Mouse (Mus musculus): ENCODE measurements around the gene Pxn. TPM values are rescaled to one million over a fixed set of nuclear protein-coding genes. Genes with fewer than 3 reads are reported as not detected.

Gene Pxn
- total and polyA plus RNA-seq, 2 experiments from 2014 or later: 19.9 to 66.6 TPM

DNA sequence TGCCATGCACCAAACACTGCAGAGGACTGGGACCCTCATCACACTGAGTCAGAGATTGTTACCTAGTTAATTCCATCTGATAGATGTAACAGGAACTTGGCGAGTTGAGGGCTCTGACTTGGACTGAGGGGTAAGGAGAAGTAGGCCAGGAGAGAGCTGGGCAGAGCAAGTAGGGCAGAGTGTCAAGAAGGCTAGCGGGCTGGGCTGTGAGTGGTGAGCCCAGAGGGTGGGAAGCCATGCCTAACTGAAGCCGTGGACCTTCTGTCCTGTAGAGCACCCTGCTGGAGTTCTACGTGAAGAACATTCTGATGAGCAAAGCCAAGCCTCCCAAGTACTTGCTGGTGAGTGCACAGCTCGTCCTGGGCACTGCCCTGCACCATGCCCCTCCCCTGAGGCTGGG is 72.9 kb downstream of the Pxn start:
- no peak for TF ChIP-seq CTCF (IDR thresholded peaks at IDR 0.05; ENCODE audit: low read depth)
- no peak overlapping the region for H3K4me2 ChIP-seq (ENCODE audit: low read depth, low read length)
- H3K9ac ChIP-seq (replicated peaks; ENCODE audit: low read depth, low read length): no peak overlapping the region
- H3K9me3 ChIP-seq (replicated peaks; ENCODE audit: control insufficient read depth, low read length): peaks cover 9% of the 10 kb centered on the region
- WGBS: 75% methylated on average over 5 of the region's 5 CpGs
- ATAC-seq (ENCODE audit: insufficient read depth, low read depth) (no peak), DNase-seq (ENCODE audit: low spot score) (no peak)
- H3K4me1 ChIP-seq (ENCODE audit: control insufficient read depth, insufficient read depth): 0 out of 2 replicates have a peak, but pooled peaks cover 6% of the 10 kb centered on the region
- H3K36me3 ChIP-seq (replicated peaks; ENCODE audit: control insufficient read depth, insufficient read depth, low read length): peaks cover 88% of the 10 kb centered on the region
- no peaks in the 10 kb centered on the region for H3K27me3 ChIP-seq (ENCODE audit: control insufficient read depth, insufficient read depth, low read length)
- no peak overlapping the region for H3K4me3 ChIP-seq (ENCODE audit: low read depth, low read length)
- H3K27ac ChIP-seq (ENCODE audit: low read depth): no peak overlapping the region

- H3K4me3 ChIP-seq (ENCODE audit: low read depth, low read length): no peak overlapping the region
- peaks cover 99% of the 10 kb centered on the region for H3K36me3 ChIP-seq (replicated peaks; ENCODE audit: control insufficient read depth, insufficient read depth, low read length)
- 0 out of 2 replicates have a peak, but pooled peaks cover under 1% of the 10 kb centered on the region for H3K4me1 ChIP-seq (ENCODE audit: control insufficient read depth, insufficient read depth)
- no peak overlapping the region for H3K27ac ChIP-seq (ENCODE audit: low read depth)
- no peak overlapping the region for H3K9ac ChIP-seq (replicated peaks; ENCODE audit: low read depth, low read length)
- no peaks in the 10 kb centered on the region for H3K27me3 ChIP-seq (ENCODE audit: control insufficient read depth, insufficient read depth, low read length)
- H3K9me3 ChIP-seq (replicated peaks; ENCODE audit: control insufficient read depth, low read length): peaks cover 9% of the 10 kb centered on the region
- ATAC-seq (ENCODE audit: insufficient read depth, low read depth): no peak
- 76% methylated on average over 14 of the region's 14 CpGs for WGBS
- no peak for DNase-seq (ENCODE audit: low spot score)
- H3K4me2 ChIP-seq (ENCODE audit: low read depth, low read length): no peak overlapping the region
- TF ChIP-seq CTCF (IDR thresholded peaks at IDR 0.05; ENCODE audit: low read depth) (no peak), EP300 (IDR thresholded peaks at IDR 0.05; ENCODE audit: low read depth) (no peak)
Measured at GRCm38 (mm10) chr5:115580229-115581001, 73.9 kb downstream of the Pxn start.

GRCm38 (mm10) chr5:115581662-115582061 is 75.2 kb downstream of the Pxn start:
- 90% methylated on average over 9 of the region's 9 CpGs for WGBS
- no peaks in the 10 kb centered on the region for H3K27me3 ChIP-seq (ENCODE audit: control insufficient read depth, insufficient read depth, low read length)
- no peak for ATAC-seq (ENCODE audit: insufficient read depth, low read depth)
- TF ChIP-seq CTCF (IDR thresholded peaks at IDR 0.05; ENCODE audit: low read depth) (no peak), EP300 (IDR thresholded peaks at IDR 0.05; ENCODE audit: low read depth) (no peak)
- peaks cover 100% of the 10 kb centered on the region for H3K36me3 ChIP-seq (replicated peaks; ENCODE audit: control insufficient read depth, insufficient read depth, low read length)
- no peak overlapping the region for H3K4me2 ChIP-seq (ENCODE audit: low read depth, low read length)
- no peaks in the 10 kb centered on the region for H3K4me1 ChIP-seq (ENCODE audit: control insufficient read depth, insufficient read depth)
- DNase-seq (ENCODE audit: low spot score): no peak
- no peak overlapping the region for H3K4me3 ChIP-seq (ENCODE audit: low read depth, low read length)
- H3K9me3 ChIP-seq (replicated peaks; ENCODE audit: control insufficient read depth, low read length): peaks cover 9% of the 10 kb centered on the region
- no peak overlapping the region for H3K27ac ChIP-seq (ENCODE audit: low read depth)
- no peak overlapping the region for H3K9ac ChIP-seq (replicated peaks; ENCODE audit: low read depth, low read length)

DNA sequence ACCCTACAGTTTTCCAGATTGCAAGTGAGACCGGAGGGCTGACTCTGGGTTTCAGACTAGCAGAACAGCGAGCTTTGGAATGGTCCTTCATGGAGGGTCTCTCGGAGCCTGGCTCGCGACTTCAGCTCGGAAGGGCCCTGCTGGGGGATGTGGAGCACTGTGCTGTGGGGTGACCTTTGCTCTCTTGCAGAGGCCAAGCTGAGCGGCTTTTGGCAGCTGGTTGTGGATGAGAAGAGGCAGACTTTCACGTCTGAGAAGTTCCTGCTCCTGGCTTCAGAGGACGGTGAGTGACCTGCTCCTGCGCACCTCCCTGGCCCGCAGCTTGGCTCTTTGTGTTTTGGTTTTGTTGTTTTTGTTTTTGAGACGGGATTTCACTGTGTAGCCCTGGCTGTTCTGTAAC is 79.1 kb downstream of the Pxn start:
- Histone ChIP-seq H3K27me3 (ENCODE audit: control insufficient read depth, insufficient read depth, low read length) (no peaks in the 10 kb centered on the region), H3K4me3 (ENCODE audit: low read depth, low read length) (no peak overlapping the region), H3K9ac (replicated peaks; ENCODE audit: low read depth, low read length) (no peak overlapping the region), H3K4me1 (ENCODE audit: control insufficient read depth, insufficient read depth) (no peaks in the 10 kb centered on the region), H3K27ac (ENCODE audit: low read depth) (no peak overlapping the region), H3K9me3 (replicated peaks; ENCODE audit: control insufficient read depth, low read length) (peaks cover 9% of the 10 kb centered on the region), H3K4me2 (ENCODE audit: low read depth, low read length) (no peak overlapping the region), H3K36me3 (replicated peaks; ENCODE audit: control insufficient read depth, insufficient read depth, low read length) (peaks cover 98% of the 10 kb centered on the region)
- DNase-seq (ENCODE audit: low spot score) (no peak), ATAC-seq (ENCODE audit: insufficient read depth, low read depth) (no peak)
- no peak for TF ChIP-seq EP300 (IDR thresholded peaks at IDR 0.05; ENCODE audit: low read depth)
- no peak for TF ChIP-seq CTCF (IDR thresholded peaks at IDR 0.05; ENCODE audit: low read depth)
- 88% methylated on average over 12 of the region's 12 CpGs for WGBS

- Histone ChIP-seq H3K9me3 (replicated peaks; ENCODE audit: control insufficient read depth, low read length) (peaks cover 9% of the 10 kb centered on the region), H3K27ac (ENCODE audit: low read depth) (no peak overlapping the region), H3K4me1 (ENCODE audit: control insufficient read depth, insufficient read depth) (no peaks in the 10 kb centered on the region), H3K36me3 (replicated peaks; ENCODE audit: control insufficient read depth, insufficient read depth, low read length) (peaks cover 98% of the 10 kb centered on the region), H3K9ac (replicated peaks; ENCODE audit: low read depth, low read length) (no peak overlapping the region), H3K4me2 (ENCODE audit: low read depth, low read length) (no peak overlapping the region), H3K27me3 (ENCODE audit: control insufficient read depth, insufficient read depth, low read length) (no peaks in the 10 kb centered on the region), H3K4me3 (ENCODE audit: low read depth, low read length) (no peak overlapping the region)
- ATAC-seq (ENCODE audit: insufficient read depth, low read depth) (no peak), DNase-seq (ENCODE audit: low spot score) (no peak)
- whole genome bisulfite sequencing: 93% methylated on average over 15 of the region's 15 CpGs
- no peak for TF ChIP-seq CTCF (IDR thresholded peaks at IDR 0.05; ENCODE audit: low read depth)
- TF ChIP-seq EP300 (IDR thresholded peaks at IDR 0.05; ENCODE audit: low read depth): no peak
Measured at GRCm38 (mm10) chr5:115586166-115586565, 79.7 kb downstream of the Pxn start.

- Histone ChIP-seq H3K9ac (replicated peaks; ENCODE audit: low read depth, low read length) (no peak overlapping the region), H3K27ac (ENCODE audit: low read depth) (no peak overlapping the region), H3K36me3 (replicated peaks; ENCODE audit: control insufficient read depth, insufficient read depth, low read length) (peaks cover 96% of the 10 kb centered on the region), H3K4me3 (ENCODE audit: low read depth, low read length) (no peak overlapping the region), H3K4me2 (ENCODE audit: low read depth, low read length) (no peak overlapping the region), H3K9me3 (replicated peaks; ENCODE audit: control insufficient read depth, low read length) (peaks cover 9% of the 10 kb centered on the region), H3K27me3 (ENCODE audit: control insufficient read depth, insufficient read depth, low read length) (no peaks in the 10 kb centered on the region), H3K4me1 (ENCODE audit: control insufficient read depth, insufficient read depth) (no peaks in the 10 kb centered on the region)
- ATAC-seq (ENCODE audit: insufficient read depth, low read depth) (no peak), DNase-seq (ENCODE audit: low spot score) (no peak)
- 86% methylated on average over 2 of the region's 2 CpGs for WGBS
- no peak for TF ChIP-seq CTCF (IDR thresholded peaks at IDR 0.05; ENCODE audit: low read depth)
- TF ChIP-seq EP300 (IDR thresholded peaks at IDR 0.05; ENCODE audit: low read depth): no peak
Measured at GRCm38 (mm10) chr5:115586780-115587179, 80.3 kb downstream of the Pxn start.
